Mouse (Mus musculus) C2C12 (cell line): ENCODE results near the gene Cradd. TPM values are rescaled to one million over a fixed set of nuclear protein-coding genes. Genes with fewer than 3 reads are reported as not detected.

Experiments
- H3K27me3 ChIP-seq: one replicate; pipeline ENCODE4 v1.6.1; 2011; ENCODE audit not compliant: control insufficient read depth, insufficient read depth, insufficient read length
- H3K36me3 ChIP-seq: one replicate; pipeline ENCODE4 v1.6.1; 2011; ENCODE audit not compliant: control insufficient read depth, insufficient read depth
- H3K4me3 ChIP-seq: one replicate; pipeline ENCODE4 v1.5.1; 2011; ENCODE audit warnings: mild to moderate bottlenecking, control low read depth; ENCODE audit not compliant: poor library complexity, insufficient read depth, severe bottlenecking
- H3K79me2 ChIP-seq: one replicate; pipeline ENCODE4 v1.6.1; 2011; ENCODE audit not compliant: control insufficient read depth, insufficient read depth
- H3K79me3 ChIP-seq: one replicate; pipeline ENCODE4 v1.6.1; 2011; ENCODE audit warnings: low read depth, control low read depth
- H3ac ChIP-seq: one replicate; pipeline ENCODE3; 2011; ENCODE audit warnings: low read depth; ENCODE audit not compliant: control insufficient read depth, insufficient read length
- CEBPB ChIP-seq: IDR thresholded peaks from one replicate; pipeline ENCODE4 v1.6.1; 2011; ENCODE audit warnings: low read depth, mild to moderate bottlenecking, control low read depth, moderate library complexity
- CTCF ChIP-seq: IDR thresholded peaks from one replicate; pipeline ENCODE4 v1.5.1; 2011; ENCODE audit not compliant: control insufficient read depth, insufficient read depth, insufficient read length
- FOSL1 ChIP-seq: IDR thresholded peaks from one replicate; pipeline ENCODE4 v1.8.0; 2011; ENCODE audit warnings: mild to moderate bottlenecking, low read length; ENCODE audit not compliant: poor library complexity, insufficient read depth, severe bottlenecking
- MAX ChIP-seq: IDR thresholded peaks from one replicate; pipeline ENCODE4 v1.6.1; 2011; ENCODE audit warnings: mild to moderate bottlenecking, control low read depth
- MYOD1 ChIP-seq: IDR thresholded peaks from one replicate; pipeline ENCODE4 v1.6.1; 2011; ENCODE audit warnings: low read depth; ENCODE audit not compliant: control insufficient read depth, insufficient read length
- MYOG ChIP-seq: IDR thresholded peaks from one replicate; pipeline ENCODE4 v1.6.1; 2011; ENCODE audit not compliant: control insufficient read depth, insufficient read length; ENCODE audit errors: extremely low read depth
- USF1 ChIP-seq: IDR thresholded peaks from one replicate; pipeline ENCODE4 v1.6.1; 2011; ENCODE audit warnings: low read depth, mild to moderate bottlenecking, control low read depth, moderate library complexity
- long read RNA-seq, 2 experiments: library from polyadenylated mRNA; unstranded; transcript quantifications; one replicate each; pipeline ENCODE4 v2.0.0; 2019 to 2020
- polyA plus RNA-seq: library from polyadenylated mRNA; unstranded; fragments of >200 nt; fragmentation: generic; extraction: Trizol; gene quantifications from one replicate; pipeline ENCODE4 v1.2.1, GENCODE M21; 2012; ENCODE audit warnings: missing spikeins

Gene Cradd
- polyA plus RNA-seq = 4.5 TPM
- long read RNA-seq, experiment 1, partial matches to known transcripts = 2 of 7 reads
- long read RNA-seq, experiment 1, other reads (novel, unspliced or antisense) = 2 of 7 reads
- long read RNA-seq, experiment 2, transcript Cradd-202 (3 exons, 1,115 nt) = major isoform, 7 of 15 reads
- long read RNA-seq, experiment 2, partial matches to known transcripts = 0 of 15 reads
- long read RNA-seq, experiment 2, other reads (novel, unspliced or antisense) = 4 of 15 reads

DNA sequence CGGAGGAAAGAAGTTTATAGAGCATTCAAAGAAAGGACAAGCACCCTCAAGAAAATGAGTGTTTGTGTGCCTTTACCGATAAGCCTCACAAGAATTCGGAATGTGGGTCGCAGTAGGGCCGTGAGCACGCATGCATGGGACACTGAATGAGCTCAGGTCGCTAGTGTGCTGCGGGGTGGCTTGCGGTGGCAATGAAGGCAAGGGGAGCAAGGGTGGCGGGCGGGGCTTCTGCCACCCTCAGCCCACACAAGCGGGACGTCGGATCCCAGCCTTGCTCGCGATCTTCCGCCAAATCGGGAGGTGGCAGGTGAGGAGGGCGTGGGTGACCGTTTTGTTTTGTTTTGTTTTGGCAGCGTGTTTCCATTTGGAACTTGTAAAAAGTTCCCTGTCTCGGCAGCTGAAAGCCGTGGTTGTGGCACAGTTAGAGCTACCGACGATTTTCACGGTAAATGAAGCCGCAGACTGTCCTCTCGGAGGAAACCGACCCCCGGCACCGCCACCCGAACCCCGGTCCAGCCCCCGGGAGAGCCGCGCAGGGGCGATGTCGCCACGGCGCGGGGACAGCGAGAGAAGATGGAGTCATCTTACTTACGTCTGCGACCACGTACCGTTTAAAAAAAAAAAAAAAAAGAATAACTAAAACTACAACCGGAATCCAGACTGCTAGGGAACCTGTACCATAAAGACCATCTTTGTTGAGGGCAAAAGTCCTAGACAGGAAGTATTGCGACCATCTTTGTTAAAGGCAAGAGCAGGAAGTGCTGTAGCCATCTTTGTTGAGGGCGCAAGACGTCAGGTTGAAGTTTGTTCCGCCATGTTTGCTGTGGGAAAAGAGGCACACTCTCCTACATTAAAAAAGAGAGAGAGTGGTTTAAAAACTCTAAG is at the start of gene Cradd:
Gene Cradd, minus strand, starts transcription at position 741 of the 885 bp plus-strand sequence.
- H3K79me2 ChIP-seq = no peaks in the 10 kb centered on the region
- peak within 1 kb of the TSS; percentile 66 for H3K4me3 ChIP-seq
- TF ChIP-seq CTCF (no peak), MYOD1 (no peak), USF1 (no peak), MYOG (no peak), FOSL1 (no peak), MAX (no peak), CEBPB (no peak)
- peak within 1 kb of the TSS; percentile 85 for H3ac ChIP-seq
- H3K36me3 ChIP-seq = no peaks in the 10 kb centered on the region
- no peaks in the 10 kb centered on the region for H3K27me3 ChIP-seq
- H3K79me3 ChIP-seq = no peaks in the 10 kb centered on the region

DNA sequence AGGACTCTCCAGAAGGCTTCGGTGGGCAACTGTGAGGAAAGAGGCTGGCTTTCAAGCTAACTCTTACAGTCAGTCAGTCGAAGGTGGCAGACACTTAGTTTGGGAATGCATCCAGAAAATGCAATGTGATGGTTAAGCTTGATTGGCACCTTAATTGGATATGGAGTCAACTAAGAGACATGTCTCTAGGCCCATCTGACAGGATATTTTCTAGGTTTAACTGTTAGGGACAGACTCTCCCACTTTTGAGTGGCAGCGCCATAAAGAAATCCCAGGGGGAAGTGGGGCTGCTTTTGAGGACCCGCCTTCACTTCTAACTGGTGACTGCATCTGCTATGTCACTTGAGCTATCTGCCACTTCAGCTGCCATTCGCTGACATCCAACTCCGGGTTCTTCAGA is 49.4 kb upstream of the Cradd start:
- Histone ChIP-seq H3K79me2 (no peaks in the 10 kb centered on the region), H3K4me3 (no peak overlapping the region), H3ac (no peak overlapping the region), H3K36me3 (no peaks in the 10 kb centered on the region), H3K79me3 (no peaks in the 10 kb centered on the region), H3K27me3 (no peaks in the 10 kb centered on the region)
- TF ChIP-seq CTCF = no peak
- TF ChIP-seq MYOD1 = no peak
- no peak for TF ChIP-seq CEBPB
- TF ChIP-seq USF1 = no peak
- no peak for TF ChIP-seq FOSL1
- TF ChIP-seq MYOG = no peak

GRCm38 (mm10) chr10:95371942-95372341 is 48.0 kb upstream of the Cradd start:
- H3K79me3 ChIP-seq = no peaks in the 10 kb centered on the region
- no peak overlapping the region for H3ac ChIP-seq
- H3K36me3 ChIP-seq = no peaks in the 10 kb centered on the region
- no peaks in the 10 kb centered on the region for H3K27me3 ChIP-seq
- no peak overlapping the region for H3K4me3 ChIP-seq
- TF ChIP-seq CTCF (no peak), USF1 (no peak), FOSL1 (no peak), MAX (no peak), MYOD1 (no peak), MYOG (no peak), CEBPB (no peak)
- no peaks in the 10 kb centered on the region for H3K79me2 ChIP-seq

- Histone ChIP-seq H3K79me3 (no peaks in the 10 kb centered on the region), H3K4me3 (no peak overlapping the region), H3K36me3 (no peaks in the 10 kb centered on the region), H3K79me2 (no peaks in the 10 kb centered on the region), H3K27me3 (no peaks in the 10 kb centered on the region), H3ac (no peak overlapping the region)
- TF ChIP-seq USF1 (no peak), CTCF (no peak), MAX (no peak), CEBPB (no peak), FOSL1 (no peak), MYOG (no peak), MYOD1 (no peak)
Measured at GRCm38 (mm10) chr10:95369190-95369589, 45.3 kb upstream of the Cradd start.

GRCm38 (mm10) chr10:95368151-95368550 is 44.2 kb upstream of the Cradd start:
- Histone ChIP-seq H3K27me3 (no peaks in the 10 kb centered on the region), H3K36me3 (no peaks in the 10 kb centered on the region), H3K79me2 (no peaks in the 10 kb centered on the region), H3K79me3 (no peaks in the 10 kb centered on the region), H3K4me3 (no peak overlapping the region), H3ac (no peak overlapping the region)
- TF ChIP-seq CEBPB = no peak
- no peak for TF ChIP-seq CTCF
- TF ChIP-seq USF1 = no peak
- no peak for TF ChIP-seq MAX
- no peak for TF ChIP-seq MYOG
- no peak for TF ChIP-seq FOSL1
- TF ChIP-seq MYOD1 = no peak
